ENCODE assay signal across 9 mouse cellular contexts in genomic region chr1:62244191-62244984, GRCm38 (mm10).
DNase-seq lines count a peak whose midpoint lies in the region; ATAC-seq and TF ChIP-seq lines count a peak whose summit lies in the region.
"Had no signal": no experiment of that assay in that cellular context is flagged by ENCODE, and none has a peak within 500 bp of the region (broad histone marks: within the 10 kb centered on the region; RNA-seq: fewer than 3 reads in every experiment).

No protein-coding gene starts in this region.

- no peaks in the 10 kb centered on the region for H3K27me3 ChIP-seq in heart, embryonic 12.5 days (replicated peaks)
- no peaks in the 10 kb centered on the region for H3K27me3 ChIP-seq in midbrain, postnatal 0 days (ENCODE audit: insufficient read depth, low read length)
- no peaks in the 10 kb centered on the region for H3K27me3 ChIP-seq in midbrain, embryonic 15.5 days (replicated peaks)
- no peaks in the 10 kb centered on the region for H3K27me3 ChIP-seq in neural tube, embryonic 11.5 days (ENCODE audit: control insufficient read depth, insufficient read depth, low read length)

- no peak overlapping the region for H3K4me2 ChIP-seq in heart, embryonic 12.5 days
- no peak overlapping the region for H3K4me2 ChIP-seq in midbrain, postnatal 0 days (ENCODE audit: low read depth, low read length, poor library complexity, severe bottlenecking)
- H3K4me2 ChIP-seq in midbrain, embryonic 15.5 days: no peak overlapping the region
- no peak overlapping the region for H3K4me2 ChIP-seq in neural tube, embryonic 11.5 days (ENCODE audit: low read depth)

- no peak overlapping the region for H3K27ac ChIP-seq in heart, embryonic 12.5 days (ENCODE audit: poor library complexity, severe bottlenecking)
- H3K27ac ChIP-seq in midbrain, postnatal 0 days (ENCODE audit: low read depth, low read length): no peak overlapping the region
- no peak overlapping the region for H3K27ac ChIP-seq in midbrain, embryonic 15.5 days
- H3K27ac ChIP-seq in neural tube, embryonic 11.5 days (ENCODE audit: low read depth, low read length): no peak overlapping the region

- intact Hi-C loops in heart, postnatal 36 days (cut with DNase I): loop anchor here (10.0 kb wide), 1 partner anchor 450 kb away; no protein-coding TSS in a partner anchor

- no peaks in the 10 kb centered on the region for H3K9me3 ChIP-seq in heart, embryonic 12.5 days (replicated peaks)
- H3K9me3 ChIP-seq in midbrain, postnatal 0 days (ENCODE audit: low read length): no peaks in the 10 kb centered on the region
- no peaks in the 10 kb centered on the region for H3K9me3 ChIP-seq in midbrain, embryonic 15.5 days
- H3K9me3 ChIP-seq in neural tube, embryonic 11.5 days (ENCODE audit: control insufficient read depth, low read length): no peaks in the 10 kb centered on the region

- H3K4me3 ChIP-seq in heart, embryonic 12.5 days: no peak overlapping the region
- H3K4me3 ChIP-seq in midbrain, postnatal 0 days (ENCODE audit: low read depth, low read length): no peak overlapping the region
- no peak overlapping the region for H3K4me3 ChIP-seq in midbrain, embryonic 15.5 days
- no peak overlapping the region for H3K4me3 ChIP-seq in neural tube, embryonic 11.5 days (ENCODE audit: low read depth, low read length)
- H3K4me3 ChIP-seq: erythroblast, embryonic 14.5 days had no signal

- H3K36me3 ChIP-seq in heart, embryonic 12.5 days: no peaks in the 10 kb centered on the region
- no peaks in the 10 kb centered on the region for H3K36me3 ChIP-seq in midbrain, postnatal 0 days (ENCODE audit: insufficient read depth, low read length)
- no peaks in the 10 kb centered on the region for H3K36me3 ChIP-seq in midbrain, embryonic 15.5 days (replicated peaks)
- no peaks in the 10 kb centered on the region for H3K36me3 ChIP-seq in neural tube, embryonic 11.5 days (ENCODE audit: control insufficient read depth, insufficient read depth, low read length)

- DNase-seq in heart, adult 18-20 months: peak; percentile 30 to 40
- DNase-seq in midbrain, postnatal 0 days (ENCODE audit: low spot score): peak; percentile 41
- peak; percentile 8 to 18 for DNase-seq in heart, postnatal 36 days
- peak; percentile 40 for DNase-seq in neural tube, embryonic 11.5 days (ENCODE audit: low spot score)
- DNase-seq in cerebellum, adult 8-10 months: no peak
- DNase-seq in cerebellum, postnatal 36 days: no peak

- 58% methylated on average over 12 of the region's 12 CpGs for WGBS in heart, embryonic 12.5 days
- 52% methylated on average over 12 of the region's 12 CpGs for WGBS in midbrain, postnatal 0 days
- WGBS in midbrain, embryonic 15.5 days: 49% methylated on average over 12 of the region's 12 CpGs
- 48% methylated on average over 12 of the region's 12 CpGs for WGBS in neural tube, embryonic 11.5 days

- no peak for TF ChIP-seq CTCF in midbrain, postnatal 0 days (IDR thresholded peaks at IDR 0.05)

- no peak for ATAC-seq in heart, embryonic 12.5 days (ENCODE audit: insufficient number of reproducible peaks, low FRiP score)
- no peak for ATAC-seq in midbrain, postnatal 0 days (ENCODE audit: low FRiP score)
- no peak for ATAC-seq in midbrain, embryonic 15.5 days (replicated peaks)
- no peak for ATAC-seq in neural tube, embryonic 11.5 days (ENCODE audit: insufficient read depth, low FRiP score, low TSS enrichment)

- H3K9ac ChIP-seq in heart, embryonic 12.5 days: no peak overlapping the region
- H3K9ac ChIP-seq in midbrain, postnatal 0 days (replicated peaks; ENCODE audit: low read length, poor library complexity, severe bottlenecking): no peak overlapping the region
- H3K9ac ChIP-seq in midbrain, embryonic 15.5 days: no peak overlapping the region
- no peak overlapping the region for H3K9ac ChIP-seq in neural tube, embryonic 11.5 days (ENCODE audit: low read length)

- H3K4me1 ChIP-seq in heart, embryonic 12.5 days (replicated peaks): no peaks in the 10 kb centered on the region
- H3K4me1 ChIP-seq in midbrain, postnatal 0 days (ENCODE audit: insufficient read depth, low read length): no peaks in the 10 kb centered on the region
- H3K4me1 ChIP-seq in midbrain, embryonic 15.5 days: no peaks in the 10 kb centered on the region
- H3K4me1 ChIP-seq in neural tube, embryonic 11.5 days (ENCODE audit: control insufficient read depth, insufficient read depth, low read length): no peaks in the 10 kb centered on the region; the same call in 1 of the 2 replicates

Comparison
In these comparisons a context has a peak if more than half of its experiments do, and no peak if none do; other contexts are left out.
1. DNase-seq: peak in heart, adult 18-20 months (2 of 2), midbrain, postnatal 0 days (single experiment), heart, postnatal 36 days (2 of 2) and neural tube, embryonic 11.5 days (single experiment); none in cerebellum, adult 8-10 months (single experiment) and cerebellum, postnatal 36 days (0 of 2).